Mouse (Mus musculus) embryonic facial prominence, embryonic 14.5 days (tissue): ENCODE measurements at regions not wholly inside any gene's neighbourhood (a gene's known extent, or its start where the extent isn't known, plus 50 kb on each side); places are given as distances from the start of the nearest gene placed in this dataset.

Experiments
- ATAC-seq: fragments of 200-750 bp; cut with Nextera tagmentation; 2 replicates; pipeline ENCODE4 v1.8.0; 2017; ENCODE audit warnings: low read depth, moderate number of reproducible peaks, moderate TSS enrichment
- DNase-seq: peaks from one replicate; pipeline ENCODE4 v3.0.0-alpha.2; 2015; ENCODE audit warnings: low spot score
- H3K27ac ChIP-seq: fragments of 300-500 bp; sonication (generic); replicated peaks from 2 replicates; pipeline ENCODE4 v1.5.1; 2014; ENCODE audit warnings: low read depth, mild to moderate bottlenecking, low read length, moderate library complexity
- H3K27me3 ChIP-seq: fragments of 300-500 bp; sonication (generic); replicated peaks from 2 replicates; pipeline ENCODE4 v1.6.1; 2014; ENCODE audit warnings: low read length; ENCODE audit not compliant: control insufficient read depth, insufficient read depth
- H3K36me3 ChIP-seq: fragments of 300-500 bp; sonication (generic); 2 replicates; pipeline ENCODE4 v1.6.1; 2014; ENCODE audit warnings: low read length, mixed read lengths; ENCODE audit not compliant: control insufficient read depth, insufficient read depth
- H3K4me1 ChIP-seq: fragments of 300-500 bp; sonication (generic); 2 replicates; pipeline ENCODE4 v1.6.1; 2014; ENCODE audit warnings: antibody characterized with exemption, low read length; ENCODE audit not compliant: control insufficient read depth, insufficient read depth
- H3K4me2 ChIP-seq: fragments of 300-500 bp; sonication (generic); 2 replicates; pipeline ENCODE4 v1.6.1; 2014; ENCODE audit warnings: low read depth, mild to moderate bottlenecking, low read length, moderate library complexity, mixed read lengths
- H3K4me3 ChIP-seq: fragments of 300-500 bp; sonication (generic); 2 replicates; pipeline ENCODE4 v1.5.1; 2014; ENCODE audit warnings: low read depth, mild to moderate bottlenecking, low read length
- H3K9ac ChIP-seq: fragments of 300-500 bp; sonication (generic); 2 replicates; pipeline ENCODE4 v1.6.1; 2014; ENCODE audit warnings: low read depth, mild to moderate bottlenecking, low read length, moderate library complexity, mixed read lengths
- H3K9me3 ChIP-seq: fragments of 300-500 bp; sonication (generic); 2 replicates; pipeline ENCODE4 v1.6.1; 2016; ENCODE audit warnings: low read length; ENCODE audit not compliant: control insufficient read depth
- WGBS: fragments of 180-500 bp; shearing (Covaris S2); extraction: QIAGEN DNeasy Blood & Tissue Kit; methylation state at CpG from one replicate; pipeline ENCODE4 v1.1.7; 2014; 5-methylcytosine and 5-hydroxymethylcytosine counted together

- Histone ChIP-seq H3K4me3 (peak overlapping the region; percentile 24), H3K9me3 (no peaks in the 10 kb centered on the region), H3K27me3 (no peaks in the 10 kb centered on the region), H3K9ac (peak overlapping the region; percentile 57), H3K27ac (peak overlapping the region; percentile 85), H3K4me1 (peaks cover 4% of the 10 kb centered on the region; the same call in 1 of the 2 replicates), H3K36me3 (no peaks in the 10 kb centered on the region), H3K4me2 (peak overlapping the region; percentile 48)
- DNase-seq, result peak; percentile 94
- peak; percentile 92 for ATAC-seq
- 1% methylated on average over 23 of the region's 23 CpGs for WGBS
Measured at GRCm38 (mm10) chr5:74943737-74944403, 100.7 kb downstream of the Chic2 start.

- ATAC-seq (no peak), DNase-seq (peak; percentile 70)
- H3K4me2 ChIP-seq, result peak overlapping the region; percentile 16
- H3K9ac ChIP-seq, result no peak overlapping the region
- no peak overlapping the region for H3K27ac ChIP-seq
- H3K36me3 ChIP-seq, result no peaks in the 10 kb centered on the region
- WGBS, result 1% methylated on average over 13 of the region's 13 CpGs
- H3K9me3 ChIP-seq, result no peaks in the 10 kb centered on the region
- no peak overlapping the region for H3K4me3 ChIP-seq
- no peaks in the 10 kb centered on the region for H3K27me3 ChIP-seq
- peaks cover 13% of the 10 kb centered on the region for H3K4me1 ChIP-seq
Measured at GRCm38 (mm10) chr5:74941426-74941825, 103.1 kb downstream of the Chic2 start.

GRCm38 (mm10) chr5:74937416-74937940, 107.1 kb downstream of the Chic2 start:
- H3K4me3 ChIP-seq, result no peak overlapping the region
- H3K27me3 ChIP-seq, result no peaks in the 10 kb centered on the region
- WGBS, result 40% methylated on average over 7 of the region's 7 CpGs
- H3K4me1 ChIP-seq, result peaks cover 18% of the 10 kb centered on the region
- no peak overlapping the region for H3K4me2 ChIP-seq
- DNase-seq (no peak), ATAC-seq (no peak)
- no peaks in the 10 kb centered on the region for H3K9me3 ChIP-seq
- H3K27ac ChIP-seq, result no peak overlapping the region
- H3K36me3 ChIP-seq, result no peaks in the 10 kb centered on the region
- no peak overlapping the region for H3K9ac ChIP-seq

- peaks cover 14% of the 10 kb centered on the region for H3K4me1 ChIP-seq
- H3K36me3 ChIP-seq, result no peaks in the 10 kb centered on the region
- ATAC-seq (no peak), DNase-seq (no peak)
- peak overlapping the region; percentile 49; the same call in 1 of the 2 replicates for H3K27ac ChIP-seq
- no peak overlapping the region for H3K4me2 ChIP-seq
- no peak overlapping the region for H3K4me3 ChIP-seq
- H3K9me3 ChIP-seq, result no peaks in the 10 kb centered on the region
- no peak overlapping the region for H3K9ac ChIP-seq
- WGBS, result 75% methylated on average over 5 of the region's 5 CpGs
- no peaks in the 10 kb centered on the region for H3K27me3 ChIP-seq
Measured at GRCm38 (mm10) chr5:74936087-74936486, 108.5 kb downstream of the Chic2 start.

GRCm38 (mm10) chr5:74935676-74936075, 108.9 kb downstream of the Chic2 start:
- whole genome bisulfite sequencing, result 54% methylated on average over 8 of the region's 8 CpGs
- Histone ChIP-seq H3K27ac (peak overlapping the region; percentile 49; the same call in 1 of the 2 replicates), H3K4me2 (no peak overlapping the region), H3K36me3 (no peaks in the 10 kb centered on the region), H3K27me3 (no peaks in the 10 kb centered on the region), H3K9me3 (no peaks in the 10 kb centered on the region), H3K4me1 (peaks cover 14% of the 10 kb centered on the region), H3K4me3 (no peak overlapping the region), H3K9ac (no peak overlapping the region)
- ATAC-seq (no peak), DNase-seq (peak; percentile 31)

GRCm38 (mm10) chr5:74933276-74933675, 111.3 kb downstream of the Chic2 start:
- no peak overlapping the region for H3K27ac ChIP-seq
- H3K4me2 ChIP-seq, result no peak overlapping the region
- no peak overlapping the region for H3K4me3 ChIP-seq
- no peaks in the 10 kb centered on the region for H3K27me3 ChIP-seq
- peaks cover 9% of the 10 kb centered on the region for H3K4me1 ChIP-seq
- ATAC-seq, result no peak
- H3K36me3 ChIP-seq, result no peaks in the 10 kb centered on the region
- DNase-seq, result no peak
- H3K9me3 ChIP-seq, result no peaks in the 10 kb centered on the region
- H3K9ac ChIP-seq, result no peak overlapping the region
- WGBS, result 86% methylated on average over 3 of the region's 3 CpGs

GRCm38 (mm10) chr5:74932206-74932605, 112.4 kb downstream of the Chic2 start:
- no peak for ATAC-seq
- Histone ChIP-seq H3K4me2 (no peak overlapping the region), H3K27ac (no peak overlapping the region), H3K9ac (no peak overlapping the region), H3K4me1 (peaks cover 5% of the 10 kb centered on the region; the same call in 1 of the 2 replicates), H3K36me3 (no peaks in the 10 kb centered on the region), H3K9me3 (no peaks in the 10 kb centered on the region), H3K4me3 (no peak overlapping the region), H3K27me3 (no peaks in the 10 kb centered on the region)
- DNase-seq, result no peak
- 77% methylated on average over 13 of the region's 13 CpGs for WGBS

GRCm38 (mm10) chr5:74931765-74932164, 112.8 kb downstream of the Chic2 start:
- Histone ChIP-seq H3K27me3 (no peaks in the 10 kb centered on the region), H3K4me2 (no peak overlapping the region), H3K9me3 (no peaks in the 10 kb centered on the region), H3K4me1 (peaks cover 5% of the 10 kb centered on the region; the same call in 1 of the 2 replicates), H3K9ac (no peak overlapping the region), H3K27ac (no peak overlapping the region), H3K36me3 (no peaks in the 10 kb centered on the region), H3K4me3 (no peak overlapping the region)
- WGBS, result 66% methylated on average over 12 of the region's 12 CpGs
- DNase-seq (no peak), ATAC-seq (no peak)

- DNase-seq (no peak), ATAC-seq (no peak)
- Histone ChIP-seq H3K4me2 (no peak overlapping the region), H3K27me3 (no peaks in the 10 kb centered on the region), H3K4me1 (peaks cover 3% of the 10 kb centered on the region; the same call in 1 of the 2 replicates), H3K9ac (no peak overlapping the region), H3K36me3 (no peaks in the 10 kb centered on the region), H3K4me3 (no peak overlapping the region), H3K27ac (no peak overlapping the region), H3K9me3 (no peaks in the 10 kb centered on the region)
- 73% methylated on average over 2 of the region's 2 CpGs for WGBS
Measured at GRCm38 (mm10) chr5:74927543-74927942, 117.0 kb downstream of the Chic2 start.
